Mouse (Mus musculus): ENCODE results near the gene Prom1. TPM values are rescaled to one million over a fixed set of nuclear protein-coding genes. Genes with fewer than 3 reads are reported as not detected.
A peak's percentile ranks its signal among the peaks of the same experiment; 100 is the strongest.

Prom1 gene
- polyA plus RNA-seq, 1 experiment from 2014 or later: 11.9 TPM

- 42% methylated on average over 1 of the region's 1 CpGs for WGBS (ENCODE audit: insufficient replicate concordance)
- H3K9ac ChIP-seq: no peak overlapping the region
- ATAC-seq: no peak
- H3K4me1 ChIP-seq: no peaks in the 10 kb centered on the region
- no peak overlapping the region for H3K4me2 ChIP-seq
- no peaks in the 10 kb centered on the region for H3K27me3 ChIP-seq (replicated peaks)
- no peak overlapping the region for H3K27ac ChIP-seq
- no peaks in the 10 kb centered on the region for H3K36me3 ChIP-seq
- no peaks in the 10 kb centered on the region for H3K9me3 ChIP-seq (replicated peaks)
- H3K4me3 ChIP-seq: no peak overlapping the region
Observed at GRCm38 (mm10) chr5:44075432-44075831, 26.4 kb downstream of the Prom1 start.

GRCm38 (mm10) chr5:44073634-44074033 is 28.2 kb downstream of the Prom1 start:
- WGBS (ENCODE audit: insufficient replicate concordance): 51% methylated on average over 3 of the region's 3 CpGs
- Histone ChIP-seq H3K36me3 (no peaks in the 10 kb centered on the region), H3K4me3 (no peak overlapping the region), H3K27me3 (replicated peaks) (no peaks in the 10 kb centered on the region), H3K4me1 (no peaks in the 10 kb centered on the region), H3K4me2 (no peak overlapping the region), H3K27ac (no peak overlapping the region), H3K9ac (no peak overlapping the region), H3K9me3 (replicated peaks) (no peaks in the 10 kb centered on the region)
- no peak for ATAC-seq

- no peaks in the 10 kb centered on the region for H3K36me3 ChIP-seq
- ATAC-seq: no peak
- H3K27ac ChIP-seq: no peak overlapping the region
- H3K4me3 ChIP-seq: no peak overlapping the region
- no peak overlapping the region for H3K9ac ChIP-seq
- H3K4me2 ChIP-seq: no peak overlapping the region
- 75% methylated on average over 7 of the region's 7 CpGs for WGBS (ENCODE audit: insufficient replicate concordance)
- peaks cover 4% of the 10 kb centered on the region; the same call in 1 of the 2 replicates for H3K4me1 ChIP-seq
- no peaks in the 10 kb centered on the region for H3K9me3 ChIP-seq (replicated peaks)
- H3K27me3 ChIP-seq (replicated peaks): no peaks in the 10 kb centered on the region
Observed at GRCm38 (mm10) chr5:44070529-44071133, 31.2 kb downstream of the Prom1 start.

GRCm38 (mm10) chr5:44058258-44058657 is 43.6 kb downstream of the Prom1 start:
- Histone ChIP-seq H3K4me1 (no peaks in the 10 kb centered on the region), H3K4me2 (no peak overlapping the region), H3K9me3 (replicated peaks) (no peaks in the 10 kb centered on the region), H3K4me3 (no peak overlapping the region), H3K27ac (no peak overlapping the region), H3K36me3 (no peaks in the 10 kb centered on the region), H3K9ac (no peak overlapping the region), H3K27me3 (replicated peaks) (no peaks in the 10 kb centered on the region)
- WGBS (ENCODE audit: insufficient replicate concordance): 66% methylated on average over 3 of the region's 3 CpGs
- ATAC-seq: no peak

- Histone ChIP-seq H3K4me1 (no peaks in the 10 kb centered on the region; the same call in 1 of the 2 replicates), H3K27ac (no peak overlapping the region), H3K27me3 (replicated peaks) (no peaks in the 10 kb centered on the region), H3K36me3 (no peaks in the 10 kb centered on the region), H3K4me2 (no peak overlapping the region), H3K4me3 (no peak overlapping the region), H3K9ac (no peak overlapping the region), H3K9me3 (replicated peaks) (no peaks in the 10 kb centered on the region)
- 38% methylated on average over 8 of the region's 8 CpGs for whole genome bisulfite sequencing (ENCODE audit: insufficient replicate concordance)
- ATAC-seq: peak; percentile 40; the same call in 1 of the 2 replicates
Observed at GRCm38 (mm10) chr5:44050213-44050612, 51.6 kb downstream of the Prom1 start.

- Histone ChIP-seq H3K9ac (no peak overlapping the region), H3K4me1 (no peaks in the 10 kb centered on the region; the same call in 1 of the 2 replicates), H3K27ac (no peak overlapping the region), H3K4me3 (no peak overlapping the region), H3K27me3 (replicated peaks) (no peaks in the 10 kb centered on the region), H3K9me3 (replicated peaks) (no peaks in the 10 kb centered on the region), H3K4me2 (no peak overlapping the region), H3K36me3 (no peaks in the 10 kb centered on the region)
- peak; percentile 47; the same call in 1 of the 2 replicates for ATAC-seq
- WGBS (ENCODE audit: insufficient replicate concordance): 18% methylated on average over 6 of the region's 6 CpGs
Observed at GRCm38 (mm10) chr5:44049395-44049976, 52.3 kb downstream of the Prom1 start.

GRCm38 (mm10) chr5:44048568-44049363 is 53.1 kb downstream of the Prom1 start:
- H3K4me3 ChIP-seq: no peak overlapping the region
- no peaks in the 10 kb centered on the region for H3K9me3 ChIP-seq (replicated peaks)
- no peak for ATAC-seq
- H3K27me3 ChIP-seq (replicated peaks): no peaks in the 10 kb centered on the region
- H3K4me1 ChIP-seq: no peaks in the 10 kb centered on the region; the same call in 1 of the 2 replicates
- no peak overlapping the region for H3K27ac ChIP-seq
- H3K36me3 ChIP-seq: no peaks in the 10 kb centered on the region
- no peak overlapping the region for H3K4me2 ChIP-seq
- WGBS (ENCODE audit: insufficient replicate concordance): 35% methylated on average over 5 of the region's 5 CpGs
- no peak overlapping the region for H3K9ac ChIP-seq

GRCm38 (mm10) chr5:44041725-44042124 is 60.1 kb downstream of the Prom1 start:
- Histone ChIP-seq H3K4me2 (no peak overlapping the region), H3K27ac (no peak overlapping the region), H3K4me1 (no peaks in the 10 kb centered on the region), H3K36me3 (no peaks in the 10 kb centered on the region), H3K9me3 (replicated peaks) (no peaks in the 10 kb centered on the region), H3K9ac (no peak overlapping the region), H3K27me3 (replicated peaks) (no peaks in the 10 kb centered on the region), H3K4me3 (no peak overlapping the region)
- WGBS (ENCODE audit: insufficient replicate concordance): 23% methylated on average over 1 of the region's 1 CpGs
- no peak for ATAC-seq

GRCm38 (mm10) chr5:44041056-44041455 is 60.8 kb downstream of the Prom1 start:
- no peak overlapping the region for H3K4me3 ChIP-seq
- no peaks in the 10 kb centered on the region for H3K9me3 ChIP-seq (replicated peaks)
- H3K4me2 ChIP-seq: no peak overlapping the region
- H3K4me1 ChIP-seq: no peaks in the 10 kb centered on the region
- no peak for ATAC-seq
- 70% methylated on average over 3 of the region's 3 CpGs for WGBS (ENCODE audit: insufficient replicate concordance)
- H3K27ac ChIP-seq: no peak overlapping the region
- 0 out of 2 replicates have a peak, but pooled peaks cover under 1% of the 10 kb centered on the region for H3K36me3 ChIP-seq
- H3K27me3 ChIP-seq (replicated peaks): no peaks in the 10 kb centered on the region
- no peak overlapping the region for H3K9ac ChIP-seq

GRCm38 (mm10) chr5:43998295-43998989 is 103.4 kb downstream of the Prom1 start:
- Histone ChIP-seq H3K4me3 (no peak overlapping the region), H3K4me1 (no peaks in the 10 kb centered on the region), H3K27me3 (replicated peaks) (no peaks in the 10 kb centered on the region), H3K27ac (no peak overlapping the region), H3K36me3 (no peaks in the 10 kb centered on the region), H3K9me3 (replicated peaks) (no peaks in the 10 kb centered on the region), H3K9ac (no peak overlapping the region), H3K4me2 (no peak overlapping the region)
- ATAC-seq: no peak
- 67% methylated on average over 9 of the region's 9 CpGs for WGBS (ENCODE audit: insufficient replicate concordance)

- WGBS (ENCODE audit: insufficient replicate concordance): 65% methylated on average over 8 of the region's 8 CpGs
- Histone ChIP-seq H3K36me3 (no peaks in the 10 kb centered on the region), H3K9me3 (replicated peaks) (no peaks in the 10 kb centered on the region), H3K27ac (no peak overlapping the region), H3K4me3 (no peak overlapping the region), H3K27me3 (replicated peaks) (no peaks in the 10 kb centered on the region), H3K4me2 (no peak overlapping the region), H3K9ac (no peak overlapping the region), H3K4me1 (no peaks in the 10 kb centered on the region)
- no peak for ATAC-seq
Observed at GRCm38 (mm10) chr5:43997626-43998025, 104.2 kb downstream of the Prom1 start.

- Histone ChIP-seq H3K36me3 (no peaks in the 10 kb centered on the region), H3K9ac (no peak overlapping the region), H3K27me3 (replicated peaks) (no peaks in the 10 kb centered on the region), H3K27ac (no peak overlapping the region), H3K4me2 (no peak overlapping the region), H3K4me3 (no peak overlapping the region), H3K4me1 (no peaks in the 10 kb centered on the region), H3K9me3 (replicated peaks) (no peaks in the 10 kb centered on the region)
- no peak for ATAC-seq
- 32% methylated on average over 4 of the region's 4 CpGs for WGBS (ENCODE audit: insufficient replicate concordance)
Observed at GRCm38 (mm10) chr5:43996162-43996561, 105.7 kb downstream of the Prom1 start.
